Mouse (Mus musculus): ENCODE measurements at regions not wholly inside any gene's neighbourhood (a gene's known extent, or its start where the extent isn't known, plus 50 kb on each side); places are given as distances from the start of the nearest gene placed in this dataset.
"Not testable (repeated sequence)": the region's sequence is repeated elsewhere in the genome, so short reads cannot be mapped to it uniquely, and the experiment has no call there.

DNA sequence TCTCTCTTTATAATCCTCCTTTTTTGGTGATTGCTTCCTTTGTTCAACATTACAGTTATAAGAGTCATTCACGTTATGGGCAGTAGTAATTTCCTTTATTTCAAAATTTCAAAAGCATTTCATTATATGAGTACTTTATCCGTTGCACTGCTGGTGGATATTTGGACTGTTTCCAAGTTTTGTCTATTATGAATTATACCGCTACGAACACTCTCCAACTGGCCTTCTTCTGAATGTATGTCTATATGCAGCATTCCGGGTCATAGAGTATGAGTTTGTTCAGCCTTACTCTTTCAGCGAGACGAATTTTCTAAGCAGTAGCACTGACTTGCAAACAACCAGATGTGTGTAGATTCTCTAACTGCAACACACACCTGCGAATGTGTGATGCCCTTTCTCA lies 57.8 kb downstream of the Dusp6 start:
- no peak for DNase-seq

DNA sequence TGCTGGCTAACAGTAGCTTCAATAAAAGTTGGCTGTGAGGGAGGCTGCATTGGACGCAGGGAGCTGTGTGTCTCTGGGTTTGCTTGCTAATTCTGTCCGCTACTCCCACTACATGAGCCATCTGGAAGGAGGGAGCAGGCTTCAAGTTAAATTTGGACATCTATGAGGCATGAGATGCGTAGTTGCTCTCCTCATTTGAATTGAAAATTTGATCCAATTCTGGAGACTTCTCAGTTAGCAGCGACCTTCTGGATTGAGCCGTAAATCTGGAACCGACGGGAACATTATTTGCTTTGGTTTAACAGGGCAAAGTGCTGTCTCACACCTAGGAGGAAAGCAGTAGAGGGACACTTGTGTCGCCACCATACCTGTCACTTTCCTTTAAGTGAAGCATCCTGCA lies 60.3 kb downstream of the Dusp6 start:
- DNase-seq, result no peak

DNA sequence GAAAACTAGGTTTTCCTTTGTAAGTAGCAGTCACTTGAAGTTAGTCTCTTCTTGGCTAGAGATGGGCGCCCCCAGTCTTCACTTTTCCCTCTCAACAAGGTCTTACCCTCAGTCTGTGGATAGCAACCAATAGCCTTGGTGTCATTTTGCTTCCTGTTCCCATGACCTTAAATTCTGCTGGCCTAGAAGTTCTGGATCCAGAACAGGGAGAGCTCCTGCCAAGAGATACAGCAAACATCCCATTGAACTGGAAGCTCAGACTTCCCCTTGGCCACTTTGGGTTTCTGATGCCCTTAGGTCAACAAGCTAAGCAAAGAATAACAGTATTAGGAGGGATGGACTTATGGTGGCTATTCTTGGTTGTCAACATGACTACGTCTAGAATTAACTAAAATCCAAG lies 64.5 kb downstream of the Dusp6 start:
- no peak for DNase-seq

DNA sequence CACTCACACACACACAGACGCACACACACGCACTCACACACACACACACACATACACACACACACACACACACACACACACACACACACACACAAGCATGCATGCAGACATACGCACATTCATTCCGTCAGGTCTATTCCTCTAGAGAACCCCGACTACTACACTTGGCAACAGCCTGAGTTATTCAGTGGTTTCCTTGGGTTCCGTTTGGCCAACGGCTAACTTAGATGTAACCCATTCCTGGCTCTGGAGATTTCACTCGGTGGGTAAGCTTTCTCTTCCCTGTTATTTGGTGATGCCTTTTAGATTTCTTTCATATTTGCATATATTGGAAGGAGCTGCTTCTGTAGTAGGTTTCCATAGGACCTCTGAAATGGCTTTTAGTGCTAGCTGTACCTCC lies 65.5 kb downstream of the Dusp6 start:
- DNase-seq, result no peak

GRCm38 (mm10) chr10:99329469-99329868 lies 66.4 kb downstream of the Dusp6 start:
- no peak for DNase-seq

DNA sequence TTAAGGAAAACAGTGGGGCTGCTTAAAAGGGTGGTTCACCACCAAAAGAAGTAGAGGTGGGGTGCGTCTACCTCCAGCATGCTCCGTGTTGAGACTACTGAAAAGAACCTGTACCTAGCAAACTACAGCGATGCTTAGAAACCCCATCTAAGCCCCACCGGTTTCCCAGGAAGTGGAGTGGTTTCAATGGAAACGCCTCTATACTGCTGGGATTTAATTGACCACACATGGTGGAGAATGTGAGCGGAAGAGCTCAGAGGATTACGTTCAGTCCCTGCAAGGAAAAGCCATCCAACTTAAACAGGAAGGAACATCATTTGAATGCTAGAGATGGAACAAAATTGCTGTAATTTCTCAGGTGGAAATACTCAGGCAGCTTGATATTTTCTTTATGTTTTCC lies 67.5 kb downstream of the Dusp6 start:
- DNase-seq, result no peak

- DNase-seq, result peak in 1 of 2 experiments; percentile 20
Observed at GRCm38 (mm10) chr10:99331876-99332275, 68.8 kb downstream of the Dusp6 start.

DNA sequence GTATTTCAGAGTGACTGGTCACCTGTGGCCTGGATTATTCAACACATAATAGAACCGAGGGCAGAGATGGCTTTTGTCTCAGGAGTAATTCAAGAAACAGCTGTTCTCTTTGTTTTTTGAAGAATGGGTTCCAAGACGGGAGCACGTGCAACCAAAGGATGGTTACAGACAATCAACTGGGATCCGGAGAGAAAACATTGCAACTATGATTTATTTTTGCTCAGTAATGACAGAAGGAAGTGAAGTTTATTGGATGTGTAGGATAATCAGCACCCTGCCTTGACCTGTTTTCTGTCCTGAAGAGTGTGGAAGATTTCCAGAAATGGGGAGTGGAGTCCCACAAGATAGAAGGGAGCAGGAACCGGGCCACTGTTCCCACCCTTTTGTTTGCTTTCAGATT lies 70.8 kb downstream of the Dusp6 start:
- no peak for DNase-seq

DNA sequence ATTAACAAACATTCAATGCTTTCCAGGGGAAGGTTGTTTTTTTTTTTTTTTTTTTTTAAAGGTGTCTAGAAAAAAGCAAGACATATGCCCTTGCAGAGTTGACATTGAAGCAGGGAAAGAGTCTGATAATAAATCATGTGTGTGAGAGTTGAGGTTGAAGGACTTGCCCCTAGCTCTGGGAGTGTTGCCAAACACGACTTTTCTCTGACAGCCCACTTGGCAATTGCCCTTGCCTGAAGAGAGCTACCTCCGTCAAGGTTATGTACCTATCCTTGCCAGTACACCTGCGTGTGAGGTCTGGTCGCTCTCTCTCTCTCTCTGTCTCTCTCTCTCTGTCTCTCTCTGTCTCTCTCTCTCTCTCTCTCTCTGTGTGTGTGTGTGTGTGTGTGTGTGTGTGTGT lies 73.1 kb downstream of the Dusp6 start:
- no peak for DNase-seq

DNA sequence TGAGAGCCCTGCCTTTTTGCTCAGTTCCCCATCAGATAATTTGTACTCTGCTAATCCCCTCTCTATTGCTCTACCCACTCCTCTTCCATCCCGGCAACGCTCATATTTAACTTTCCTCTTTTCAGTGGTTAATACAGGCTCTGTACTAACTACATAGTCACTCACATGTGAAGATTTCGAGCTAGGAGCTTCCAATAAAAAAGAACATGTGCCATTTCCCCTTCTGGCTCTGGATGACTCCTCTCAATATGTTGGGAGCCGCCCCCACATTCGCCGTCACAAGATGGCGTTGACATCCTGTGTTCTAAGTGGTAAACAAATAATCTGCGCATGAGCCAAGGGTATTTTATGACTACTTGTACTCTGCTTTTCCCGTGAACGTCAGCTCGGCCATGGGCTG lies 75.8 kb downstream of the Dusp6 start:
- DNase-seq, result not testable (repeated sequence)

- peak; percentile 74 to 80 for DNase-seq
Observed at GRCm38 (mm10) chr10:99339291-99339912, 76.4 kb downstream of the Dusp6 start.

DNA sequence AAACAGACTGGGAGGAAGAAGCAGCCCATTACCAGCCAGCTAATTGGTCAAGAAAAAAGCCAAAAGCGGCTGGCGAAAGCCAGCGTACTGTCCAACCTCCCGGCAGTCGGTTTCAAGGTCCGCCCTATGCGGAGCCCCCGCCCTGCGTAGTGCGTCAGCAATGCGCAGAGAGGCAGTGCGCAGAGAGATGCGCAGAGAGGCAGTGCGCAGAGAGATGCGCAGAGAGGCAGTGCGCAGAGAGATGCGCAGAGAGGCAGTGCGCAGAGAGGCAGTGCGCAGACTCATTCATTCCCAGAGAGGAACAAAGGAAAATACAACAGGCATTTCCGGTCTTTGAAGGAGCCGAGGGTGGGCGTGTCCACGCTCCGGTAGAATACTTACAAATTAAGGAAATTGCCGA lies 77.0 kb downstream of the Dusp6 start:
- not testable (repeated sequence) for DNase-seq

GRCm38 (mm10) chr10:99349125-99349716 lies 86.2 kb downstream of the Dusp6 start:
- DNase-seq, result no peak

DNA sequence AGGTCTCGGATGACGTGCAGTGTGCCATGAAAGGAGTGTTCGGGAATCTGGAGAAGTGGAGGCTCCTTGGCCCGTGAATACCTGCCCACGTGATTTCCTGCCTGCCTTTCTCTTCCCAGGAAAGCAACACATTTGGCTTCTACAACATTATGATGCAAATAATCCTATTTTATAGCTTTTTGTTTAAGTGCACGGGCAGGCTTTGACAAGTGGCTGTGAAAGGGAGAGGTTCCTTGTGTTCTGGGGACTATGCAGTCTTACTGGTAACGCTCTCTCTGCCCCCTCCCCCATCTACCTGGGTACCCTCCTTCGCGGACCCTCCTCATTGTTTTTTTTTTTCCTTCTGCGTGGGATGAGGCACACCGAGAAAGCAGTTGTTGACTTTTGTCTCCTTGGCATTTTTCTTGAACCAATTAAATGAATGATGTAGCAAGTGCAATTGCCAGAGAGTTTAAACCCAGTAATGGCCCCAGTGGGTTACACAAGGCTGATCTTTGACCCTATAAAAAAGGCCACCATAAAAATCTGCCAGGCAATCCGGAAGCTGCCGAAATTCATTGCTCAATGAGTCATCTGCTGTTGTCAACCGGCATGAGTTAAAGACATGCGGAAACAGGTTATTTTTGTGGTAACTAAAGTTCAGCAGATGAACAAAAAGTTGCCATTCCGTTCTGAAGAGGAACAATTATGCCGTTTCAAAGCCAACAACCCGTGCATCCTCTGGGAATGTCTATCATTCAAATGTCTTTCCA lies 90.7 kb downstream of the Dusp6 start:
- peak in 1 of 2 experiments; percentile 13 for DNase-seq

DNA sequence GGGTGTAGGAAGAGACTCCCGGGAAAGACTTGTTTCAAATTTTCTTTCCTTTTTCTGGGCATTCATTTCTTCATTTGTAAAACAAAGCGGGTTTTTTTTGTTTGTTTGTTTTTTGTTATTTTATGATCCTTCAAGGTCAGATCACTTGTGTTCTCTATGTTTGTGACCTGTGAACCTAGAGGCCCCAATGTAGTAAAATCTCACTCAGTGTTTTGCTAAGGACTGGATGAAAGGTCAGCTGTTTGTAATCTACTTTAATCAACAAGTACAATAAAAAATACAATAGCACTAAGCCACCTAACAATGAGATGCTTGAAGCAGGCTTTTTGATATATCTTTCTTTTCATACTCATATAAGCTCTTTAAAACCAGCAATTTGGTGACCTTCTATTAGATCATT lies 91.3 kb downstream of the Dusp6 start:
- no peak for DNase-seq

GRCm38 (mm10) chr10:99355303-99355702 lies 92.3 kb downstream of the Dusp6 start:
- no peak for DNase-seq

- DNase-seq, result no peak
Observed at GRCm38 (mm10) chr10:99356221-99356620, 93.2 kb downstream of the Dusp6 start.

- no peak for DNase-seq
Observed at GRCm38 (mm10) chr10:99356883-99357282, 93.9 kb downstream of the Dusp6 start.

DNA sequence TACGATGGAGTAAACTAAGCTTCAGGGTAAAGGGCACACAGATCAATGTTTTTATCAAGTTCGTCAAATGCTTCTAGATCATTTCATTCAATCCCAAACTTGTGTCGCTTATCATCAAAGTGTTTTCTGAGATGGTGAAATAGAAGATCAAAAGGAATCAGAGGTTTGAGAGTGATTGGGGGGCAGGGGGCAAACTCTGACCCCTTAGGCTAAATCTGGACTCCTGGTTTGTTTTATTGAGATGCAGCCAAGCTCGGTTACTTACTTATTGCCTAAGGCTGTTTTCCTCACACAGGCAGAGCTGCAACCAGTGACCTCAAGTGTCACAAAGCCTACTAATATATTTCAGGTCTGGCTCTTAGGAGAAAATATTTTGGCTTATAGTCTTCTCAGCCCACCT lies 94.3 kb downstream of the Dusp6 start:
- DNase-seq, result no peak

- DNase-seq, result no peak
Observed at GRCm38 (mm10) chr10:99358256-99358655, 95.2 kb downstream of the Dusp6 start.

GRCm38 (mm10) chr10:99359439-99359866 lies 96.4 kb downstream of the Dusp6 start:
- DNase-seq, result no peak

DNA sequence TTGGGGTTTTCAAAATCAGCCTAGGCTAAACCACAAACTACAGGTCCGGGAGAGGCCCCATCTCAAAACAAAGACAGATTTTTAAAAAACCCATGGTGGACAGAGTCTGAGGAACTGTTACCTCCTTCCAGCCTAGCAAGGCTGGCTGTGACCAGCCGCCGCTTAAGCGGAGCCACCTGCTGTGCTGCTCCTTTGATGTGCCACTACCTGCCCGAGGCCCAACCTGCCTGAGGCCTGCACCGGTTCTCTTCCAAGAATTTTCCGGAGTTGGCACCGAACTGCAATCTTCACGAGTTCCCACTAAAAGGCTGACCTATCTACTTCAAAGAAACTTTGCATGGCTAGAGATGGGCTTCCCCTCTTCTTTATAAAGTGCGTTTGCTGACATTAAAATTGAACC lies 97.6 kb downstream of the Dusp6 start:
- not testable (repeated sequence) for DNase-seq

DNA sequence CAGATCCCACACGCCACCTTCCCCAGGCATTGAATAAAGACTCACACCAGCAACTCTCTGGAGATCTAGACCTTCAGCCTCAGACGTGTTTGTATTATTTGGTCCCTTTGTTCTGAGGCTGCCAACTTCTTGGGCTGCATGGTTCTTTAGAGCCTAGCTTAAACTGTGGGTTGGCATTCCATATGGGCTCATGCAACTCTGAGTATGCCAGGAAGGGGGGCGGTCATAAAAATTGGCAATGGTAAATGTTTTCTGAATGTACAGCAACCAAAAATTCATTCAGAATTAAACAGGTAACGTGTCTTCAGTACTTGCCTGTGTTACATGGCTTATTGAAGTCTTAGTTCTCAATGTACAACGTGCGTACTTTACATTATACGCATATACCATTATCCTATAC lies 103.1 kb downstream of the Dusp6 start:
- no peak for DNase-seq

DNA sequence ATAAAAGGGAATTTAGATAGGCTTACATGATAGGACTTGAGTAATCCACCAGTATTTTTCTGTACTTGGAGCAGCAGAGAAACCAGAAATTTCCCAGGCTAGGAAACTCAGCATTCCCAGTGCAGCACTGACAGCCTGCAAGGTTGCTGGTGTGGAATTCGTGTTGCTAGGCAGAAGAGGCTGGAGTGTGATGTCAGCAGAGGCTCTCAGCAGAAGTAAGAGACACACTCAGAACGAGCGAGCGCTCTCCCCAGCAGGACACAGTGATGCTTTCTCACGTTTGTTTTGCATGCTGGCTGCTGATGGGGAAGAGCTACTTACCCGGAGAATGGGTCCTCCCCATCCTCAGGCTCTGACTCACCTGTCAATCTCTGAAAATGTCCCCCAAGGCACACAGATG lies 104.7 kb downstream of the Dusp6 start:
- no peak for DNase-seq
